Mouse (Mus musculus): ENCODE results near the gene 5830473C10Rik. TPM values are rescaled to one million over a fixed set of nuclear protein-coding genes. Genes with fewer than 3 reads are reported as not detected.

5830473C10Rik gene
- not detected for polyA plus RNA-seq (2014; fragmentation: Illumina TruSeq; extraction: RNeasy Lipid Tissue Mini Kit (QIAGEN cat#74804); ENCODE audit: low read depth, low replicate concordance)

DNA sequence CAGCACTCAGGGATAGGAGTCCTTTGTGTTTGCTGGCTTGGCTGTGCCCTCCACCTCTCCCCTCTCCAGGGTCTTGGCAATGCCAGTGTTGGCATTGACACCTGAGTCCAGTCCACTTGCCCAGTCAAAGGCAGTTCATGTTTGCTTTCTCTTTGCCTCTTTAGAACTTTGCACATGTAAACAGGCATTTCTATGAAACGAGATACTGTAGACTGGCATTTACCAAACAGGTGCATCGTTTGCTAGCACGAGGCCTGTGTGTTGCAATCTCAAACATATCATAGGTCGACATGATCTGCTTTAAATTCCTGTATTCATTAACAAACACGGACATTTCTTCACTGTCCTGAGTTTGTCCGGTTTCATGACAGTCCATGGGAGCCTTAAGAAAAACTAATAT lies at the start of gene 5830473C10Rik:
5830473C10Rik (plus strand) TSS at position 365 of the 400 bp plus-strand sequence.

DNA sequence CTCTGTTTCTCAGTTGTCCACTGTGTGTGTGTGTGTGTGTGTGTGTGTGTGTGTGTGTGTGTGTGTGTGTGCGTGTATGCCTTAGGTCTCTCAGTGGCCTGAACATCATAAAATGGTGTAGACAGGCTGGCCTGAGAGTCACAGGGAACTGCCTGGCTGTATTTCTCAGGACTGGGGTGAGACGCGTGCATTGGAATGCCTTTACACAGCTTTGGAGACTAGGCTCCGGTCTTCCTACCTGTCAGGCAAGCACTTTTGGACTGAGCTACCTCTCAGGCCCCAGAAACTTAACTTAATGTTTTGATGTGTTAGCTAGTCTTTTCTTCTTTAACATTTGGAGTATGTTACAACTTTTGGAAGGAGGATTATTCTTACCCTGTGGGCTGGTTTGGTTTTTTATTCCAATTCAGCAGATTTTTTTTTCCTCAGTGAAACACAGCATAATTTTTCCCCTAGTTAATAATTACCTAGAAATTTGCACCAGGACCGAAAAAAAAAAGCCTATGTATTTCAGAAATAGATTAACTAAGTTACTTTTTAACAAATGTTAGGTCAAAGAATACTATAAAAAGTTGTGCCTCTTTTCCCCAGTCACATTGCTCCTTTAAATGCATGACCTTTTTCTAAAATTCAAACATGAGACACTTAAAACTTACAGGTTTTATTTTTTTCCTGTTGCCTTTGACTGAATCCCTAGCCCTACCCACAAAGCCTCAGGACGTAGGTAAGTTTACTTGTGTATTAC lies 42.4 kb upstream of the 5830473C10Rik start, which contains the start of gene Afm:
Afm (plus strand) TSS at position 577 of the 745 bp plus-strand sequence.

DNA sequence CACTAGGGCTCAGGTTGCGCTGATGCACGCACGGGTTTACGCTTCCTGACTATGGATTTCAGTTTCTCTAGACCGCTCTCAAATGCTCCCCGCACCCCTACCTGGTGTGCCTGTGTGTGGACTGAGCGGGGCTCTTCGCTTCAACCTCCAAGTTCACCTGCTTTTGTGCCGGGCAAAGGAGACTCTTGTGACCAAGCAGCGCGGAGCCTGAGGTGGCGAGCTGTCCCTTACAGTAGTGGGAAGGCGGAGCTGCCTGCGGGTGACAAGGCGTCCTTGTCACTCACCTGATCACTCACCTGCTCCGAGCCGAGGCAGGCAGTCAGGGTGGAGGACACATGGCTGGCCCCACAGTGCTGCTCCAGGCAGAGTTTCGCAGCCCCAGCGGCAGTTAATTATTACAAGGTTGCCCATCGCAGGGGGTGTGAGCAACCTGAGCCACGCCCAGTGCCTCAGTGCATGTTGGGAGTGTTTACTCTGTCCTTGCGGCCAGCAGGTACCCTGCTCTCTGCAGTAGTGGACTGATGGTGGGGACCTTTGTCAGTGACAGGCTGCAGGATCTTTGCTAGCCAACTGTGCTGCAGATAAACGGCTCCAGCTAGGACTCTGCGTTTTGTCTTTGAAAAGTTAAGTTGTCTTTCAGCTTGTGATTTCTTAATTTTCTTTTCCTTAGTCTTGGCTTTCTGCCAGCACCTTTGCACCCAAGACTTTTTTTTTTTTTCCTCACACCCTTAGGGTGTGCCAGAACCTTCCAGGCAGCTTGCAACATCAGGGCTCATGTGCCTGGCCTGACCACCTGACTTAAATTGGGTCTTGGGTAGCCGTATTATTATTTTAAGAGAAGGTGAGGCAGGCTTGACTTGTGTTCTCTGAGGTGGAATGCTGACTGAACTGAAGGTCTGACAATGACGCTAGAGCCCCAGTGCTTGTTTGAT lies 79.6 kb downstream of the 5830473C10Rik start, which contains the start of gene Rassf6:
Rassf6 (minus strand) TSS at position 372 of the 932 bp plus-strand sequence.

Other genes starting within 250 kb of the 5830473C10Rik start
- gene Ankrd17, start 194.5 kb upstream of the 5830473C10Rik start, polyA plus RNA-seq (2014; fragmentation: Illumina TruSeq; extraction: RNeasy Lipid Tissue Mini Kit (QIAGEN cat#74804); ENCODE audit: low read depth, low replicate concordance), result 68.7 TPM
- 3.2 TPM for gene Gm9958, start 193.9 kb upstream of the 5830473C10Rik start, polyA plus RNA-seq (2014; fragmentation: Illumina TruSeq; extraction: RNeasy Lipid Tissue Mini Kit (QIAGEN cat#74804); ENCODE audit: low read depth, low replicate concordance)
- 1.7 TPM for gene Alb, start 100.2 kb upstream of the 5830473C10Rik start, polyA plus RNA-seq (2014; fragmentation: Illumina TruSeq; extraction: RNeasy Lipid Tissue Mini Kit (QIAGEN cat#74804); ENCODE audit: low read depth, low replicate concordance)
- gene Afp, start 70.4 kb upstream of the 5830473C10Rik start, polyA plus RNA-seq (2014; fragmentation: Illumina TruSeq; extraction: RNeasy Lipid Tissue Mini Kit (QIAGEN cat#74804); ENCODE audit: low read depth, low replicate concordance), result 0.41 TPM
- 3.3 TPM for gene Afm, start 42.2 kb upstream of the 5830473C10Rik start, polyA plus RNA-seq (2014; fragmentation: Illumina TruSeq; extraction: RNeasy Lipid Tissue Mini Kit (QIAGEN cat#74804); ENCODE audit: low read depth, low replicate concordance)
- gene Rassf6, start 79.5 kb downstream of the 5830473C10Rik start, polyA plus RNA-seq (2014; fragmentation: Illumina TruSeq; extraction: RNeasy Lipid Tissue Mini Kit (QIAGEN cat#74804); ENCODE audit: low read depth, low replicate concordance), result 0.90 TPM
- gene Cxcl5, start 198.3 kb downstream of the 5830473C10Rik start, polyA plus RNA-seq (2014; fragmentation: Illumina TruSeq; extraction: RNeasy Lipid Tissue Mini Kit (QIAGEN cat#74804); ENCODE audit: low read depth, low replicate concordance), result not detected
- gene Ppbp, start 207.4 kb downstream of the 5830473C10Rik start, polyA plus RNA-seq (2014; fragmentation: Illumina TruSeq; extraction: RNeasy Lipid Tissue Mini Kit (QIAGEN cat#74804); ENCODE audit: low read depth, low replicate concordance), result not detected
- gene Pf4, start 211.3 kb downstream of the 5830473C10Rik start, polyA plus RNA-seq (2014; fragmentation: Illumina TruSeq; extraction: RNeasy Lipid Tissue Mini Kit (QIAGEN cat#74804); ENCODE audit: low read depth, low replicate concordance), result 4.8 TPM
- gene Cxcl3, start 225.0 kb downstream of the 5830473C10Rik start, polyA plus RNA-seq (2014; fragmentation: Illumina TruSeq; extraction: RNeasy Lipid Tissue Mini Kit (QIAGEN cat#74804); ENCODE audit: low read depth, low replicate concordance), result not detected
- gene Cxcl15, start 233.4 kb downstream of the 5830473C10Rik start, polyA plus RNA-seq (2014; fragmentation: Illumina TruSeq; extraction: RNeasy Lipid Tissue Mini Kit (QIAGEN cat#74804); ENCODE audit: low read depth, low replicate concordance), result not detected